Mouse (Mus musculus): ENCODE results near the gene Senp1. TPM values are rescaled to one million over a fixed set of nuclear protein-coding genes. Genes with fewer than 3 reads are reported as not detected.

The Senp1 gene
- polyA plus RNA-seq, 1 experiment = not detected

DNA sequence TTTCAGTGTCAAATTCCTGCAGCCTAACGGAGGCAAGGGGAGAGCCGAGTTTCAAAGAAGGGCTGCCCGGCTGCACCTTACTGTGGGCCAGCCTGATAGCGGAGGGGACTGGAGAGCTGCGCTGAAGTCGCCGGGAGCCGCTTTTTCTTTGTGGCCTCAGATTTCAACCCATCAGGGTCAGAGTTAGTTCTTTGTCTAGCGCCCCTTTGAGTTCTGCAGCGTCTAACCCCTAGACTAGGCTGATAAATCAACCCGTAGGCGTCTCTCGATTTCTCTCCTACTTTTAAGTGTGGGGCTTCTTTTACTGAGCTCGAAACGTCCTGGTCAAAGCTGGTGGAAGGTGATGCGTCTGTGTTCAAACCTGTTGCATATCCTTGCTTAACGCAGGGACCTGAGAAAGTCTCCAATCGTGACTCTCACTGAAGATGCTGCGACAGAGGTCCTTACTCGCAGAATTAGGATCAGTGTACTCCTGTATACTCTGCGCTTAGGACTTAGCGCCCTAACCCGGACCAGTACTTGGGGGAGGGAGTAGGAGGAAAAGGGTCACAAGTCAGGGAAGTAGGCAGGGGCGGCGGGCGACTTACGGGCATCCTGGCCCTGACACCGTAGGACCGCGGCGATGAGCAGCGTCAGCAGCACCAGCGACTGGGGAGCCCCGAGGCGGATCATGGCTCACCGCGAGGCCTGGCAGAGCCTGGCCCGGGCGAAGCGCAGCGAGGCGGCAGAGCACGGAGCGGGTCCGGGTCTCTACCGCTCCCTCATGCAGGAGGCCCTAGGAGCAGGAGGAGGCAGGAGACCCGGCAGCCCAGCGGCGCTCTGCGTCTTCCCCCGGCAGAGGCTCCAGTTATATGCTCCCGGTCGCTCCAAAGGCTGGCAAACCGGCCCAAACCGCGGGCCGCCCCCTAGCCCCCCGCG lies 89.5 kb downstream of the Senp1 start, which contains the start of gene Col2a1:
Col2a1 (minus strand) TSS at position 874 of the 918 bp plus-strand sequence.
- 3% methylated on average over 59 of the region's 59 CpGs for WGBS

DNA sequence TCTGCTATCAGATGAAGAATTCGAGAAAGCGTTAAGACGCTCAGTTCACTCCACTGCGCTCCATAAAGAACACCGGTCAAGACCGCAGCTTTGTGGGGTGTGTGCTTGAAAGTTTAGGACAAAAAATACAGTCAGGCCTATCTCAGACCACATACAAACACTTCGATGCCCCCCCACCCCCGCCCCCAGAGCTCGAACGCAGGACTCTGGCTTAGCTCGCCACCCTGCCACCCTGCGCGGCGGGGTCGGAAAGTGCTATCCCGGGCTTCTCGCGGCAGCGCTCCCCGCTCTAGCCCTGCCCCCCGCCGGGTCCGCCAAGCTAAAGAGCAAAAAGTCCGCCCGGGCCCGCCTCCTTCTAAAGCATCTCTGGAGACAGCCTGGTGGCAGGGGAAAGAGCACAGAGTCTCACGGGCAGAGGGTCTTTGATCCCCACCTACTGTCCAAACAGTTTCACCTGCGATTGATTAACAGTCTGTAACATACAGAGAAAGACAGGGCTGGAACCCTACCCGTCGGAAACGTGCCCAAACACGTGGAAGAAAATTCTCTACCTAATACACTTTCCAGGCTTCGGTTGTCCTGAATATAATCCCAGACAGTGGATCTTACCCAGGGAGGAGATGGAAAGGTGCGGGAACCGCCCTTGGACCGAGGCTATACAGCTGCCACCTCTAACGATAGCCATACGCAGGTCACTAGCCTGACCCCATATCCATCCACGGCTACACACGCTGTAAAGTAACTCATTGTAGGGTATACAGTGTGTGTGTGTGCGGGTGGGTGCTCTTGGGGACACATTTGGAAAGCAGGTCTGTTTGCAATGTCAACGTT lies 90.3 kb downstream of the Senp1 start:
- no peak for TF ChIP-seq POLR2A (IDR thresholded peaks at IDR 0.05; ENCODE audit: insufficient read depth, low read depth, low read length)
- TF ChIP-seq CTCF (IDR thresholded peaks at IDR 0.05; ENCODE audit: insufficient read depth, low read depth, low read length) = no peak
- peak overlapping the region; percentile 2; the same call in 1 of the 2 replicates for H3K4me3 ChIP-seq (ENCODE audit: insufficient read depth, low read depth, low read length)
- 6% methylated on average over 42 of the region's 42 CpGs for WGBS
- H3K4me1 ChIP-seq (ENCODE audit: control insufficient read depth, insufficient read depth, low read length) = peaks cover 37% of the 10 kb centered on the region
- H3K27ac ChIP-seq (ENCODE audit: insufficient read depth, low read depth, low read length) = no peak overlapping the region

More for the DNA sequence above, 89.5 kb downstream of the Senp1 start, which contains the start of gene Col2a1:
- H3K4me1 ChIP-seq (ENCODE audit: control insufficient read depth, insufficient read depth, low read length) = peaks cover 37% of the 10 kb centered on the region
- H3K27ac ChIP-seq (ENCODE audit: insufficient read depth, low read depth, low read length) = no peak within 1 kb of the TSS
- TF ChIP-seq POLR2A (IDR thresholded peaks at IDR 0.05; ENCODE audit: insufficient read depth, low read depth, low read length) = no peak
- H3K4me3 ChIP-seq (ENCODE audit: insufficient read depth, low read depth, low read length) = peak within 1 kb of the TSS; percentile 6

- Histone ChIP-seq H3K4me1 (ENCODE audit: control insufficient read depth, insufficient read depth, low read length) (peaks cover 40% of the 10 kb centered on the region), H3K27ac (ENCODE audit: insufficient read depth, low read depth, low read length) (no peak overlapping the region), H3K4me3 (ENCODE audit: insufficient read depth, low read depth, low read length) (peak overlapping the region; percentile 30)
- WGBS = under 1% methylated on average over 41 of the region's 42 CpGs
- TF ChIP-seq CTCF (IDR thresholded peaks at IDR 0.05; ENCODE audit: insufficient read depth, low read depth, low read length) (no peak), POLR2A (IDR thresholded peaks at IDR 0.05; ENCODE audit: insufficient read depth, low read depth, low read length) (no peak)
These were observed 91.2 kb downstream of the Senp1 start for GRCm38 (mm10) chr15:98002113-98002990.

GRCm38 (mm10) chr15:98001321-98002112 lies 92.0 kb downstream of the Senp1 start:
- WGBS = 12% methylated on average over 37 of the region's 37 CpGs
- Histone ChIP-seq H3K27ac (ENCODE audit: insufficient read depth, low read depth, low read length) (no peak overlapping the region), H3K4me1 (ENCODE audit: control insufficient read depth, insufficient read depth, low read length) (peaks cover 48% of the 10 kb centered on the region), H3K4me3 (ENCODE audit: insufficient read depth, low read depth, low read length) (peak overlapping the region; percentile 30)
- TF ChIP-seq CTCF (IDR thresholded peaks at IDR 0.05; ENCODE audit: insufficient read depth, low read depth, low read length) (no peak), POLR2A (IDR thresholded peaks at IDR 0.05; ENCODE audit: insufficient read depth, low read depth, low read length) (no peak)

GRCm38 (mm10) chr15:97999991-98000390 lies 93.6 kb downstream of the Senp1 start:
- Histone ChIP-seq H3K4me1 (ENCODE audit: control insufficient read depth, insufficient read depth, low read length) (peaks cover 52% of the 10 kb centered on the region), H3K27ac (ENCODE audit: insufficient read depth, low read depth, low read length) (no peak overlapping the region), H3K4me3 (ENCODE audit: insufficient read depth, low read depth, low read length) (no peak overlapping the region)
- TF ChIP-seq CTCF (IDR thresholded peaks at IDR 0.05; ENCODE audit: insufficient read depth, low read depth, low read length) (no peak), POLR2A (IDR thresholded peaks at IDR 0.05; ENCODE audit: insufficient read depth, low read depth, low read length) (no peak)
- WGBS = 71% methylated on average over 7 of the region's 7 CpGs

DNA sequence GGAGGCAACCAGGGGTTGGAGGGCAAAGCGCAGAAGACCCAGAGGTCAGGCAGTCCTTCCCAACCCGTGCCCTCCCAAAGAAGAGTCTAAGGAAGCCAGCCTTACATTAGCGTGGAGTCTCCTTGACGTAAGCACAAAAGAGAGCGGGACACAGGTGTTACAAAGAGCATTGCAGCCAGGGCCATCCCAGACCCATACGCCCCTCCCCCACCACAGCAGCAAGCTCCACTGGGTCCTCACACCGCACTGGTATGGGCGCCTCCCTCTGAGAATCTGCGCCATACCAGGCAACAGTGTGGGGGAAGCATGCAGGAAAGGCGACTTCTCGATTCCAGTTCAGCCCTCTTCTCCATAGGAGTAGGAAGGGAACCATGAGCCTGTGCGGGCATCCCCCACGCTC lies 94.0 kb downstream of the Senp1 start:
- WGBS = 74% methylated on average over 13 of the region's 13 CpGs
- TF ChIP-seq POLR2A (IDR thresholded peaks at IDR 0.05; ENCODE audit: insufficient read depth, low read depth, low read length) (no peak), CTCF (IDR thresholded peaks at IDR 0.05; ENCODE audit: insufficient read depth, low read depth, low read length) (no peak)
- Histone ChIP-seq H3K27ac (ENCODE audit: insufficient read depth, low read depth, low read length) (no peak overlapping the region), H3K4me1 (ENCODE audit: control insufficient read depth, insufficient read depth, low read length) (peaks cover 48% of the 10 kb centered on the region), H3K4me3 (ENCODE audit: insufficient read depth, low read depth, low read length) (no peak overlapping the region)

- no peak for TF ChIP-seq CTCF (IDR thresholded peaks at IDR 0.05; ENCODE audit: insufficient read depth, low read depth, low read length)
- TF ChIP-seq POLR2A (IDR thresholded peaks at IDR 0.05; ENCODE audit: insufficient read depth, low read depth, low read length) = no peak
- H3K4me1 ChIP-seq (ENCODE audit: control insufficient read depth, insufficient read depth, low read length) = peaks cover 39% of the 10 kb centered on the region
- H3K4me3 ChIP-seq (ENCODE audit: insufficient read depth, low read depth, low read length) = no peak overlapping the region
- WGBS = 34% methylated on average over 13 of the region's 13 CpGs
- H3K27ac ChIP-seq (ENCODE audit: insufficient read depth, low read depth, low read length) = no peak overlapping the region
These were observed 96.8 kb downstream of the Senp1 start for GRCm38 (mm10) chr15:97996716-97997256.
